In the genomic region with DNA sequence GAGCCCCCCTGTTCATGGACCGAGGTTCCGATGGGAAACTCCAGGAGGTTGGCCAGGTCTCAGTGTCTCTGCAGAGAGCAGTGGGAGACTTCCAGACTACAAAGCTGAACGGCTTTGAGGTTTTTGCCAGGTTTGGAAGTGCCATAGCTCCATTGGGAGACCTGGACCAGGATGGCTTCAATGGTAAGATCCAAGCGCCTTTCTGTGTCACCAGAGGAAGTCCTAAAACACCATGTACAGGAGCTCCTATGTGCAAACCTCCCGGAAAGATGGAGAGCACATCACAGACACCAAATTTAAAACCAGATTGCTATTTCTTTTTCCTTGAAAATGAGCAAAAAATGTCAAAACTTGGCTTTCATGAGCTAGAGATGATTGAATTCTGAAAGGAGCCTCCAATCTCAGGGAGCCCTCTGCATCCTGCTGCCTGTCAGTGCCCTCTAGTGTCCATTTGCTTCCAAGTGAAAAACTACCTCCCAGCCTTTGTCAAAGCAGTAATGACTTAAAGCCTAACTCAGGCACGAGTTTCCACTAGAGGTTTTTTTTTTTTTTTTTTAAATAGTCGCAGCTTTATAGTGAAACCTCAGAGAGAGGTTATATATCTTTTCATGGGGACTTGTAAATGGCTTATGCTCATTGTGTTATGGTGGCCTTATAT, we compare ENCODE assay signal across 8 mouse cellular contexts. TPM values are rescaled to one million over a fixed set of nuclear protein-coding genes. Genes with fewer than 3 reads are reported as not detected.
A peak's percentile ranks its signal among the peaks of the same experiment; 100 is the strongest.
DNase-seq lines count a peak whose midpoint lies in the region; ATAC-seq and TF ChIP-seq lines count a peak whose summit lies in the region.

No protein-coding gene starts in this region.

- H3K4me3 ChIP-seq in bone marrow, adult 2 months (replicated peaks; ENCODE audit: control insufficient read depth, low read depth, low read length): no peak overlapping the region
- H3K4me3 ChIP-seq in embryonic fibroblast, embryonic 13.5 days (ENCODE audit: insufficient read depth, low read length): no peak overlapping the region
- no peak overlapping the region for H3K4me3 ChIP-seq in hindbrain, embryonic 11.5 days (ENCODE audit: low read depth, low read length)

- H3K4me1 ChIP-seq in bone marrow, adult 2 months (ENCODE audit: control insufficient read depth, insufficient read depth, low read length): no peaks in the 10 kb centered on the region
- no peaks in the 10 kb centered on the region for H3K4me1 ChIP-seq in embryonic fibroblast, embryonic 13.5 days (ENCODE audit: control insufficient read depth, insufficient read depth, low read length)
- H3K4me1 ChIP-seq in hindbrain, embryonic 11.5 days (replicated peaks; ENCODE audit: control insufficient read depth, insufficient read depth, low read length): no peaks in the 10 kb centered on the region

- DNase-seq in urinary bladder, postnatal 14 days (ENCODE audit: low spot score): peak; percentile 60
- DNase-seq in urinary bladder, postnatal 10 days (ENCODE audit: low spot score): no peak
- DNase-seq in hindbrain, embryonic 11.5 days (ENCODE audit: low spot score): peak; percentile 66
- peak; percentile 59 for DNase-seq in layer of hippocampus, adult 9-11 months
- DNase-seq in yolk sac, embryonic 10.5 days (ENCODE audit: low spot score): peak; percentile 28

- no peak overlapping the region for H3K9ac ChIP-seq in hindbrain, embryonic 11.5 days (ENCODE audit: low read depth, low read length)

- H3K9me3 ChIP-seq in hindbrain, embryonic 11.5 days (ENCODE audit: control insufficient read depth, low read length): no peaks in the 10 kb centered on the region

- no peak; the same call in 1 of the 2 replicates for ATAC-seq in hindbrain, embryonic 11.5 days (ENCODE audit: low FRiP score)
- ATAC-seq in monocyte, adult 5-6 weeks (replicated peaks; ENCODE audit: insufficient number of reproducible peaks, low FRiP score, low TSS enrichment, poor library complexity, severe bottlenecking): peak; percentile 80

- TF ChIP-seq POLR2A in bone marrow, adult 2 months (IDR thresholded peaks at IDR 0.05; ENCODE audit: borderline replicate concordance, control insufficient read depth, low read depth, low read length): no peak
- no peak for TF ChIP-seq POLR2A in embryonic fibroblast, embryonic 13.5 days (IDR thresholded peaks at IDR 0.05; ENCODE audit: low read depth, low read length)

- no peaks in the 10 kb centered on the region for H3K36me3 ChIP-seq in hindbrain, embryonic 11.5 days (ENCODE audit: control insufficient read depth, insufficient read depth, low read length)

- TF ChIP-seq CTCF in bone marrow, adult 2 months (IDR thresholded peaks at IDR 0.05; ENCODE audit: control insufficient read depth, insufficient read depth, low read length): peak; percentile 74
- TF ChIP-seq CTCF in embryonic fibroblast, embryonic 13.5 days (IDR thresholded peaks at IDR 0.05; ENCODE audit: borderline replicate concordance, insufficient read depth, low read length): peak; percentile 64; the same call in 1 of the 2 replicates

- WGBS in bone marrow, adult 2 months: 55% methylated on average over 7 of the region's 7 CpGs
- 61% methylated on average over 7 of the region's 7 CpGs for WGBS in hindbrain, embryonic 11.5 days

- H3K4me2 ChIP-seq in hindbrain, embryonic 11.5 days (replicated peaks; ENCODE audit: low read depth, low read length): no peak overlapping the region

- no peaks in the 10 kb centered on the region for H3K27me3 ChIP-seq in hindbrain, embryonic 11.5 days (ENCODE audit: control insufficient read depth, insufficient read depth, low read length)

- H3K27ac ChIP-seq in bone marrow, adult 2 months (ENCODE audit: control insufficient read depth, insufficient read depth, low read depth, low read length, poor library complexity): no peak overlapping the region
- no peak overlapping the region for H3K27ac ChIP-seq in embryonic fibroblast, embryonic 13.5 days (ENCODE audit: insufficient read depth, low read length)
- H3K27ac ChIP-seq in hindbrain, embryonic 11.5 days (ENCODE audit: low read depth, low read length): no peak overlapping the region

RNA-seq across cellular contexts. Expression of a gene that starts 41.2 kb away (rescaled TPM):
- polyA plus RNA-seq in bone marrow, adult 2 months (2011; ENCODE audit: insufficient read depth, insufficient read length, low replicate concordance, missing spikeins): not detected in 2 replicates
- 13.5 and 16.6 TPM in 2 replicates for polyA plus RNA-seq in embryonic fibroblast, embryonic 13.5 days (2011; ENCODE audit: insufficient read length, low read depth, missing spikeins)
- 42.7 and 48.6 TPM in 2 replicates for polyA plus RNA-seq in hindbrain, embryonic 11.5 days (2014; fragmentation: Nextera tagmentation; extraction: Ambion mirVana)
- total RNA-seq in monocyte, adult 5-6 weeks (2017): 0.10 TPM in 1 of 3 replicates, not detected in the others

RNA-seq across cellular contexts. Expression of a gene that starts 47.1 kb away (rescaled TPM):
- 17.6 and 24.7 TPM in 2 replicates for polyA plus RNA-seq in bone marrow, adult 2 months (2011; ENCODE audit: insufficient read depth, insufficient read length, low replicate concordance, missing spikeins)
- polyA plus RNA-seq in embryonic fibroblast, embryonic 13.5 days (2011; ENCODE audit: insufficient read length, low read depth, missing spikeins): 219 and 315 TPM in 2 replicates
- 40.3 and 42.8 TPM in 2 replicates for polyA plus RNA-seq in hindbrain, embryonic 11.5 days (2014; fragmentation: Nextera tagmentation; extraction: Ambion mirVana)
- total RNA-seq in monocyte, adult 5-6 weeks (2017): 112 to 168 TPM (median 124 TPM) in 3 replicates

Comparison
In these comparisons a context has a peak if more than half of its experiments do, and no peak if none do; other contexts are left out.
1. RNA of a gene that starts 41.2 kb away (polyA plus RNA-seq): 42.7 to 48.6 TPM in hindbrain, embryonic 11.5 days and 13.5 to 16.6 TPM in embryonic fibroblast, embryonic 13.5 days; not detected in bone marrow, adult 2 months; every median in the first group is over 10 times any median in the second.